Mouse (Mus musculus) kidney, embryonic 15.5 days (tissue): ENCODE data around the gene Gm42957. TPM values are rescaled to one million over a fixed set of nuclear protein-coding genes. Genes with fewer than 3 reads are reported as not detected.
"Not testable (repeated sequence)": the region's sequence is repeated elsewhere in the genome, so short reads cannot be mapped to it uniquely, and the experiment has no call there.

Experiments
- ATAC-seq: fragments of 200-750 bp; cut with Nextera tagmentation; replicated peaks from 2 replicates; pipeline ENCODE4 v1.8.0; 2017; ENCODE audit warnings: moderate TSS enrichment; ENCODE audit not compliant: low FRiP score
- H3K27ac ChIP-seq: fragments of 300-500 bp; sonication (generic); 2 replicates; pipeline ENCODE4 v1.5.1; 2015; ENCODE audit warnings: mild to moderate bottlenecking, inconsistent platforms
- H3K27me3 ChIP-seq: fragments of 300-500 bp; sonication (generic); 2 replicates; pipeline ENCODE4 v1.6.1; 2015; ENCODE audit warnings: inconsistent platforms
- H3K36me3 ChIP-seq: fragments of 300-500 bp; sonication (generic); 2 replicates; pipeline ENCODE4 v1.6.1; 2015; ENCODE audit warnings: inconsistent platforms
- H3K4me1 ChIP-seq: fragments of 300-500 bp; sonication (generic); 2 replicates; pipeline ENCODE4 v1.6.1; 2015; ENCODE audit warnings: inconsistent platforms
- H3K4me2 ChIP-seq: fragments of 300-500 bp; sonication (generic); 2 replicates; pipeline ENCODE4 v1.6.1; 2015; ENCODE audit warnings: moderate library complexity, mild to moderate bottlenecking, inconsistent platforms
- H3K4me3 ChIP-seq: fragments of 300-500 bp; sonication (generic); replicated peaks from 2 replicates; pipeline ENCODE4 v1.5.1; 2015; ENCODE audit warnings: mild to moderate bottlenecking, inconsistent platforms
- H3K9ac ChIP-seq: fragments of 300-500 bp; sonication (generic); 2 replicates; pipeline ENCODE4 v1.6.1; 2015; ENCODE audit warnings: mild to moderate bottlenecking, inconsistent platforms
- H3K9me3 ChIP-seq: fragments of 300-500 bp; sonication (generic); replicated peaks from 2 replicates; pipeline ENCODE4 v1.6.1; 2016; ENCODE audit warnings: inconsistent platforms
- WGBS: fragments of 180-500 bp; shearing (Covaris S2); methylation state at CpG from one replicate; pipeline ENCODE4 v1.1.7; 2015; ENCODE audit warnings: mixed read lengths; 5-methylcytosine and 5-hydroxymethylcytosine counted together
- polyA plus RNA-seq: library from polyadenylated mRNA; unstranded; fragments of >200 nt; fragmentation: Nextera tagmentation; extraction: Ambion mirVana; gene quantifications from 2 replicates; pipeline ENCODE4 v1.2.1, GENCODE M21; 2015

The Gm42957 gene
- polyA plus RNA-seq, 1 experiment from 2014 or later = 0.17 TPM

GRCm38 (mm10) chr3:96599411-96599810 is 35.9 kb upstream of the Gm42957 start:
- Histone ChIP-seq H3K4me3 (peak overlapping the region; percentile 54; the same call in 1 of the 2 replicates), H3K4me2 (no peak overlapping the region), H3K9me3 (no peaks in the 10 kb centered on the region), H3K9ac (no peak overlapping the region), H3K4me1 (peaks cover 73% of the 10 kb centered on the region), H3K27me3 (peaks cover 42% of the 10 kb centered on the region), H3K27ac (no peak overlapping the region), H3K36me3 (peaks cover 8% of the 10 kb centered on the region)
- 78% methylated on average over 3 of the region's 3 CpGs for WGBS
- ATAC-seq = no peak

- H3K4me1 ChIP-seq = peaks cover 68% of the 10 kb centered on the region
- H3K4me3 ChIP-seq = peak within 1 kb of the TSS; percentile 72
- peak within 1 kb of the TSS; percentile 86 for H3K4me2 ChIP-seq
- peak; percentile 94 for ATAC-seq
- H3K36me3 ChIP-seq = peaks cover 11% of the 10 kb centered on the region
- H3K27me3 ChIP-seq = peaks cover 31% of the 10 kb centered on the region
- peak within 1 kb of the TSS; percentile 74 for H3K9ac ChIP-seq
- no peaks in the 10 kb centered on the region for H3K9me3 ChIP-seq
- H3K27ac ChIP-seq = peak within 1 kb of the TSS; percentile 97
- under 1% methylated on average over 27 of the region's 27 CpGs for WGBS
Measured at GRCm38 (mm10) chr3:96600639-96601250, 34.5 kb upstream of the Gm42957 start, which contains the start of gene Lix1l. Lix1l (plus strand) TSS chr3:96601149.

GRCm38 (mm10) chr3:96601251-96601787 is 34.0 kb upstream of the Gm42957 start:
- peaks cover 11% of the 10 kb centered on the region for H3K36me3 ChIP-seq
- 1% methylated on average over 19 of the region's 40 CpGs for WGBS
- no peaks in the 10 kb centered on the region for H3K9me3 ChIP-seq
- peaks cover 25% of the 10 kb centered on the region for H3K27me3 ChIP-seq
- ATAC-seq = peak; percentile 59
- peak overlapping the region; percentile 97 for H3K27ac ChIP-seq
- H3K4me3 ChIP-seq = peak overlapping the region; percentile 72
- peaks cover 63% of the 10 kb centered on the region for H3K4me1 ChIP-seq
- peak overlapping the region; percentile 74 for H3K9ac ChIP-seq
- peak overlapping the region; percentile 86 for H3K4me2 ChIP-seq

GRCm38 (mm10) chr3:96601941-96602703 is 33.2 kb upstream of the Gm42957 start:
- no peak for ATAC-seq
- 19% methylated on average over 10 of the region's 10 CpGs for WGBS
- Histone ChIP-seq H3K9me3 (no peaks in the 10 kb centered on the region), H3K36me3 (peaks cover 11% of the 10 kb centered on the region), H3K4me2 (peak overlapping the region; percentile 86), H3K4me3 (peak overlapping the region; percentile 72), H3K9ac (peak overlapping the region; percentile 74), H3K4me1 (peaks cover 55% of the 10 kb centered on the region), H3K27me3 (peaks cover 17% of the 10 kb centered on the region), H3K27ac (peak overlapping the region; percentile 97)

- WGBS = 15% methylated on average over 5 of the region's 5 CpGs
Measured at GRCm38 (mm10) chr3:96602704-96603084, 32.6 kb upstream of the Gm42957 start.

GRCm38 (mm10) chr3:96603311-96603710 is 32.0 kb upstream of the Gm42957 start:
- ATAC-seq = no peak
- Histone ChIP-seq H3K36me3 (peaks cover 11% of the 10 kb centered on the region), H3K4me1 (peaks cover 43% of the 10 kb centered on the region), H3K27ac (peak overlapping the region; percentile 97; the same call in 1 of the 2 replicates), H3K27me3 (peaks cover 16% of the 10 kb centered on the region), H3K9ac (0 out of 2 replicates have a peak overlapping the region, but pooled peaks have one; percentile 74), H3K4me3 (peak overlapping the region; percentile 72), H3K9me3 (no peaks in the 10 kb centered on the region), H3K4me2 (peak overlapping the region; percentile 86)
- 53% methylated on average over 5 of the region's 5 CpGs for WGBS

More at GRCm38 (mm10) chr3:96602704-96603084, 32.6 kb upstream of the Gm42957 start:
- no peak for ATAC-seq
- Histone ChIP-seq H3K27me3 (peaks cover 17% of the 10 kb centered on the region), H3K4me3 (peak overlapping the region; percentile 72), H3K4me1 (peaks cover 49% of the 10 kb centered on the region), H3K4me2 (peak overlapping the region; percentile 86), H3K27ac (peak overlapping the region; percentile 97), H3K9me3 (no peaks in the 10 kb centered on the region), H3K9ac (peak overlapping the region; percentile 74), H3K36me3 (peaks cover 11% of the 10 kb centered on the region)

GRCm38 (mm10) chr3:96606007-96606406 is 29.3 kb upstream of the Gm42957 start:
- Histone ChIP-seq H3K4me1 (peaks cover 25% of the 10 kb centered on the region; the same call in 1 of the 2 replicates), H3K36me3 (peaks cover 11% of the 10 kb centered on the region)
- not testable (repeated sequence) for ATAC-seq, H3K27me3 ChIP-seq, H3K4me3 ChIP-seq, H3K4me2 ChIP-seq, H3K9me3 ChIP-seq, H3K27ac ChIP-seq, H3K9ac ChIP-seq
- 87% methylated on average over 4 of the region's 4 CpGs for WGBS

- no peak for ATAC-seq
- no peak overlapping the region for H3K4me3 ChIP-seq
- H3K9ac ChIP-seq = no peak overlapping the region
- no peaks in the 10 kb centered on the region for H3K27me3 ChIP-seq
- WGBS = 87% methylated on average over 4 of the region's 4 CpGs
- H3K36me3 ChIP-seq = peaks cover 11% of the 10 kb centered on the region
- H3K4me1 ChIP-seq = peaks cover 25% of the 10 kb centered on the region; the same call in 1 of the 2 replicates
- no peaks in the 10 kb centered on the region for H3K9me3 ChIP-seq
- no peak overlapping the region for H3K4me2 ChIP-seq
- no peak overlapping the region for H3K27ac ChIP-seq
Measured at GRCm38 (mm10) chr3:96606618-96607017, 28.7 kb upstream of the Gm42957 start.

- H3K9me3 ChIP-seq = no peaks in the 10 kb centered on the region
Measured at GRCm38 (mm10) chr3:96617941-96618340, 17.3 kb upstream of the Gm42957 start.

GRCm38 (mm10) chr3:96623201-96623600 is 12.1 kb upstream of the Gm42957 start:
- no peaks in the 10 kb centered on the region for H3K9me3 ChIP-seq
- no peak overlapping the region for H3K27ac ChIP-seq
- no peak overlapping the region for H3K4me2 ChIP-seq
- WGBS = 94% methylated on average over 4 of the region's 4 CpGs
- no peak overlapping the region for H3K9ac ChIP-seq
- H3K4me1 ChIP-seq = no peaks in the 10 kb centered on the region
- no peaks in the 10 kb centered on the region for H3K27me3 ChIP-seq
- H3K36me3 ChIP-seq = peaks cover 65% of the 10 kb centered on the region
- H3K4me3 ChIP-seq = no peak overlapping the region
- ATAC-seq = no peak

More at GRCm38 (mm10) chr3:96617941-96618340, 17.3 kb upstream of the Gm42957 start:
- no peak for ATAC-seq
- 88% methylated on average over 3 of the region's 3 CpGs for WGBS
- no peaks in the 10 kb centered on the region for H3K4me1 ChIP-seq
- no peak overlapping the region for H3K4me2 ChIP-seq
- no peak overlapping the region for H3K27ac ChIP-seq
- H3K27me3 ChIP-seq = no peaks in the 10 kb centered on the region
- no peak overlapping the region for H3K9ac ChIP-seq
- no peak overlapping the region for H3K4me3 ChIP-seq
- peaks cover 64% of the 10 kb centered on the region for H3K36me3 ChIP-seq

- peak; percentile 96 for ATAC-seq
- Histone ChIP-seq H3K9ac (peak within 1 kb of the TSS; percentile 79), H3K9me3 (no peaks in the 10 kb centered on the region), H3K4me3 (peak within 1 kb of the TSS; percentile 74), H3K4me2 (peak within 1 kb of the TSS; percentile 83), H3K4me1 (peaks cover 30% of the 10 kb centered on the region), H3K27ac (peak within 1 kb of the TSS; percentile 86), H3K27me3 (no peaks in the 10 kb centered on the region), H3K36me3 (peaks cover 47% of the 10 kb centered on the region)
- under 1% methylated on average over 48 of the region's 48 CpGs for WGBS
Measured at GRCm38 (mm10) chr3:96629729-96630600, 5.3 kb upstream of the Gm42957 start, which contains the start of gene Rbm8a. Rbm8a (plus strand) TSS chr3:96629933.
